In the genomic region with DNA sequence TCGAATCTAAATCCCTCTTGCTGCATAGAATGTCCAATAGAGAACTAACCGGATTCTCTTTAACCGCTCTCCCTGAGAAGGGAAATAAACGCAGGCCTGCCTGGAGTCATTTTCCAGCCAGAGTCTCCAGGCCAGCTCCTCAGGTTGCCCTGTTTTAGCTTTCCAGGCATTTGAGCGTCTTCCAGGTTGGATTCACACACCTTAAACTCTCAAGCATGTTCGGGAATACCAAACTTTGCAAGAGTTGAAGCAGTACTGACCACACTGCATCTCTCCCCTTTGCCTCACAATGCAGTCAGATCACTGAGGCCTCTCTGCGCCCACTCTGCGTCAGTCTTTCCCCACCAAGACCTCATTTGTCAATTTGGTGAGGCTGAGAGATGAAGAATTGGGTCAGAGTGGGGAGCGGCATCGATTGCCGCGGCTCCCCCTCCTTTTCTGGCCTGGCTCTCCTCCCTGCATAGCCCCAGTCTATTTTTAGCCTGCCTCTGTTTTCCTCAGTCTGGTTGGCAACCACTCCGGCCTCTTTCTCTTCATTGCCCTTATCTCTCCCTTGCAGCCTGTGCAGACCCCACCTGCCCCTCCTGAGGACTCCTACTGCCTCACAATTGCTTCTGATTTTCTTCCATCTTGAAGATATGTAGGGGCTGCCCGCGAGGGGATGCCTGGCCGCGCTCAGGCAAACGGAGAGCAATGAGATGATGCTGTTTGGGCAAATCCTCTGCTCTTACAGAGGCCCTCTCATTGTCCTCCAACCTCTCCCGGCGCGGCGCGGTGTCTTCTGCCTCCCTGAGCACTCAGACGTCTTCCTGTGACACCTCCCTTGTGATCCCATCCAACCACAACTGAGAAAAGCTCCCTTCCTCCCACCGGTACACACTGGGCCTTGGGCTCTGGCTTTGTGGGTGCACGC, we compare ENCODE assay signal across 8 mouse cellular contexts. TPM values are rescaled to one million over a fixed set of nuclear protein-coding genes. Genes with fewer than 3 reads are reported as not detected.
DNase-seq lines count a peak whose midpoint lies in the region; ATAC-seq lines count a peak whose summit lies in the region.

No protein-coding gene starts in this region.

- WGBS in heart, embryonic 12.5 days = 29% methylated on average over 26 of the region's 26 CpGs
- WGBS in midbrain, embryonic 12.5 days = 51% methylated on average over 26 of the region's 26 CpGs
- WGBS in kidney, embryonic 15.5 days = 64% methylated on average over 26 of the region's 26 CpGs

- peaks cover 48% of the 10 kb centered on the region for H3K4me1 ChIP-seq in heart, embryonic 12.5 days (replicated peaks)
- H3K4me1 ChIP-seq in midbrain, embryonic 12.5 days = peaks cover 51% of the 10 kb centered on the region
- peaks cover 23% of the 10 kb centered on the region for H3K4me1 ChIP-seq in kidney, embryonic 15.5 days

- peak; percentile 38 for DNase-seq in gastrocnemius, postnatal 25 days
- DNase-seq in gastrocnemius, postnatal 10 days = no peak
- peak; percentile 84 for DNase-seq in brain, adult 2 months (ENCODE audit: low read depth, low spot score)
- no peak for DNase-seq in embryo, embryonic 10 days (ENCODE audit: low spot score)

- no peaks in the 10 kb centered on the region for H3K36me3 ChIP-seq in heart, embryonic 12.5 days
- no peaks in the 10 kb centered on the region for H3K36me3 ChIP-seq in midbrain, embryonic 12.5 days
- H3K36me3 ChIP-seq in kidney, embryonic 15.5 days = no peaks in the 10 kb centered on the region

- peak overlapping the region; percentile 91 for H3K27ac ChIP-seq in heart, embryonic 12.5 days (ENCODE audit: poor library complexity, severe bottlenecking)
- H3K27ac ChIP-seq in midbrain, embryonic 12.5 days (replicated peaks) = peak overlapping the region; percentile 70
- H3K27ac ChIP-seq in kidney, embryonic 15.5 days = no peak overlapping the region

- peak; percentile 85 for ATAC-seq in heart, embryonic 12.5 days (ENCODE audit: insufficient number of reproducible peaks, low FRiP score)
- ATAC-seq in midbrain, embryonic 12.5 days (ENCODE audit: low FRiP score, low read depth) = peak; percentile 27; the same call in 1 of the 2 replicates
- ATAC-seq in CD4-positive, CD25-positive, alpha-beta regulatory T cell, adult 4 months = no peak
- no peak for ATAC-seq in kidney, embryonic 15.5 days (replicated peaks; ENCODE audit: low FRiP score)

- H3K9ac ChIP-seq in heart, embryonic 12.5 days = peak overlapping the region; percentile 41
- H3K9ac ChIP-seq in midbrain, embryonic 12.5 days (replicated peaks) = no peak overlapping the region; the same call in 1 of the 2 replicates
- H3K9ac ChIP-seq in kidney, embryonic 15.5 days = no peak overlapping the region

- no peak overlapping the region for H3K4me3 ChIP-seq in heart, embryonic 12.5 days
- H3K4me3 ChIP-seq in midbrain, embryonic 12.5 days = no peak overlapping the region
- no peak overlapping the region for H3K4me3 ChIP-seq in kidney, embryonic 15.5 days (replicated peaks)

- H3K27me3 ChIP-seq in heart, embryonic 12.5 days (replicated peaks) = no peaks in the 10 kb centered on the region
- peaks cover 31% of the 10 kb centered on the region for H3K27me3 ChIP-seq in midbrain, embryonic 12.5 days
- peaks cover 17% of the 10 kb centered on the region for H3K27me3 ChIP-seq in kidney, embryonic 15.5 days

- peak overlapping the region; percentile 58 for H3K4me2 ChIP-seq in heart, embryonic 12.5 days
- no peak overlapping the region for H3K4me2 ChIP-seq in midbrain, embryonic 12.5 days (replicated peaks)
- no peak overlapping the region for H3K4me2 ChIP-seq in kidney, embryonic 15.5 days

- no peaks in the 10 kb centered on the region for H3K9me3 ChIP-seq in heart, embryonic 12.5 days (replicated peaks)
- H3K9me3 ChIP-seq in midbrain, embryonic 12.5 days = no peaks in the 10 kb centered on the region
- H3K9me3 ChIP-seq in kidney, embryonic 15.5 days (replicated peaks) = no peaks in the 10 kb centered on the region

RNA-seq across cellular contexts. Expression of a gene that starts 17.8 kb away (rescaled TPM):
- total RNA-seq in gastrocnemius, postnatal 25 days (2021) = under 1 TPM in 1 of 2 experiments, not detected in 1; 0.16 TPM
- total RNA-seq in gastrocnemius, postnatal 10 days (2021) = 1 to 10 TPM in 1 of 2 experiments, under 1 TPM in 1; 0.52 to 1.1 TPM
- 2.3 and 3.1 TPM in 2 replicates for polyA plus RNA-seq in heart, embryonic 12.5 days (2016; fragmentation: Nextera tagmentation; extraction: Ambion mirVana)
- polyA plus RNA-seq in midbrain, embryonic 12.5 days (2016; fragmentation: Nextera tagmentation; extraction: Ambion mirVana) = 12.0 and 14.4 TPM in 2 replicates
- 1 to 10 TPM in 1 of 2 experiments, under 1 TPM in 1; 0.19 to 2.2 TPM for polyA plus RNA-seq in CD4-positive, CD25-positive, alpha-beta regulatory T cell, adult 4 months (2017; shearing (Covaris generic))
- polyA plus RNA-seq in kidney, embryonic 15.5 days (2015; fragmentation: Nextera tagmentation; extraction: Ambion mirVana) = 8.7 and 10.8 TPM in 2 replicates

RNA-seq across cellular contexts. Expression of a gene that starts 54.5 kb away (rescaled TPM):
- total RNA-seq in gastrocnemius, postnatal 25 days (2021) = under 1 TPM in 1 of 2 experiments, not detected in 1; 0.16 TPM
- under 1 TPM; 0.54 to 0.70 TPM for total RNA-seq in gastrocnemius, postnatal 10 days (2021)
- 0.18 TPM in 1 of 2 replicates, not detected in the other for polyA plus RNA-seq in heart, embryonic 12.5 days (2016; fragmentation: Nextera tagmentation; extraction: Ambion mirVana)
- polyA plus RNA-seq in midbrain, embryonic 12.5 days (2016; fragmentation: Nextera tagmentation; extraction: Ambion mirVana) = 39.5 and 40.3 TPM in 2 replicates
- not detected for polyA plus RNA-seq in CD4-positive, CD25-positive, alpha-beta regulatory T cell, adult 4 months (2017; shearing (Covaris generic))
- polyA plus RNA-seq in kidney, embryonic 15.5 days (2015; fragmentation: Nextera tagmentation; extraction: Ambion mirVana) = 0.44 TPM in 1 of 2 replicates, not detected in the other

Comparison
In these comparisons a context has a peak if more than half of its experiments do, and no peak if none do; other contexts are left out.
1. DNase-seq: peak in gastrocnemius, postnatal 25 days (single experiment) and brain, adult 2 months (single experiment); none in gastrocnemius, postnatal 10 days (single experiment) and embryo, embryonic 10 days (single experiment).
2. ATAC-seq: peak in heart, embryonic 12.5 days (single experiment) and midbrain, embryonic 12.5 days (single experiment); none in CD4-positive, CD25-positive, alpha-beta regulatory T cell, adult 4 months (single experiment) and kidney, embryonic 15.5 days (single experiment).
3. RNA of a gene that starts 54.5 kb away (polyA plus RNA-seq): 39.5 to 40.3 TPM in midbrain, embryonic 12.5 days; 0.44 TPM in kidney, embryonic 15.5 days, 0.18 TPM in heart, embryonic 12.5 days and not detected in CD4-positive, CD25-positive, alpha-beta regulatory T cell, adult 4 months; every median in the first group is over 10 times any median in the second.